Mouse (Mus musculus) liver, postnatal 0 days (tissue): Measurements from ENCODE around the gene Tdo2. TPM values are rescaled to one million over a fixed set of nuclear protein-coding genes. Genes with fewer than 3 reads are reported as not detected.

Experiments used
- ATAC-seq: fragments of 200-750 bp; cut with Nextera tagmentation; 2 replicates; pipeline ENCODE4 v1.8.0; 2017; ENCODE audit warnings: mild to moderate bottlenecking, moderate library complexity
- DNase-seq: peaks from one replicate; pipeline ENCODE4 v3.0.0-alpha.2; 2016
- H3K27ac ChIP-seq: fragments of 300-500 bp; sonication (generic); 2 replicates; pipeline ENCODE4 v1.5.1; 2014; ENCODE audit warnings: antibody characterized with exemption, moderate library complexity, mild to moderate bottlenecking, low read depth
- H3K27me3 ChIP-seq: fragments of 300-500 bp; sonication (generic); 2 replicates; pipeline ENCODE4 v1.6.1; 2014; ENCODE audit warnings: low read length, control low read depth, mixed read lengths; ENCODE audit not compliant: insufficient read depth
- H3K36me3 ChIP-seq: fragments of 300-500 bp; sonication (generic); replicated peaks from 2 replicates; pipeline ENCODE4 v1.6.1; 2014; ENCODE audit warnings: mild to moderate bottlenecking, control low read depth, low read length, moderate library complexity, mixed read lengths; ENCODE audit not compliant: insufficient read depth
- H3K4me1 ChIP-seq: fragments of 300-500 bp; sonication (generic); 2 replicates; pipeline ENCODE4 v1.6.1; 2014; ENCODE audit warnings: antibody characterized with exemption, mild to moderate bottlenecking, control low read depth; ENCODE audit not compliant: insufficient read depth
- H3K4me2 ChIP-seq: fragments of 300-500 bp; sonication (generic); 2 replicates; pipeline ENCODE4 v1.6.1; 2014; ENCODE audit warnings: low read depth, mild to moderate bottlenecking, low read length, moderate library complexity, mixed read lengths
- H3K4me3 ChIP-seq: fragments of 300-500 bp; sonication (generic); 2 replicates; pipeline ENCODE4 v1.5.1; 2014; ENCODE audit warnings: low read depth, low read length
- H3K9ac ChIP-seq: fragments of 300-500 bp; sonication (generic); replicated peaks from 2 replicates; pipeline ENCODE4 v1.6.1; 2014; ENCODE audit warnings: mild to moderate bottlenecking, moderate library complexity
- H3K9me3 ChIP-seq: fragments of 300-500 bp; sonication (generic); 2 replicates; pipeline ENCODE4 v1.6.1; 2016; ENCODE audit warnings: mild to moderate bottlenecking, control low read depth, low read length, mixed read lengths
- CTCF ChIP-seq: sonication (generic); IDR thresholded peaks from 2 replicates; pipeline ENCODE4 v1.5.1; 2016; ENCODE audit warnings: antibody characterized with exemption, low read depth
- EP300 ChIP-seq: IDR thresholded peaks from 2 replicates; pipeline ENCODE4 v1.6.1; 2016; ENCODE audit warnings: antibody characterized with exemption, low read depth, mild to moderate bottlenecking
- WGBS: fragments of 180-500 bp; shearing (Covaris S2); extraction: QIAGEN DNeasy Blood & Tissue Kit; methylation state at CpG from one replicate; pipeline ENCODE4 v1.1.7; 2014; ENCODE audit not compliant: insufficient replicate concordance; 5-methylcytosine and 5-hydroxymethylcytosine counted together
- polyA plus RNA-seq: library from polyadenylated mRNA; unstranded; fragments of >200 nt; fragmentation: Nextera tagmentation; extraction: Ambion mirVana; gene quantifications from 2 replicates; pipeline ENCODE4 v1.2.1, GENCODE M21; 2015

The Tdo2 gene
- polyA plus RNA-seq, 1 experiment from 2014 or later = 8.6 TPM

GRCm38 (mm10) chr3:81925856-81926255 lies 50.1 kb downstream of the Tdo2 start:
- no peak overlapping the region for H3K9ac ChIP-seq
- H3K4me3 ChIP-seq = no peak overlapping the region
- no peak overlapping the region for H3K4me2 ChIP-seq
- peak; percentile 20 for DNase-seq
- WGBS = 19% methylated on average over 5 of the region's 5 CpGs
- TF ChIP-seq EP300 (no peak), CTCF (no peak)
- no peaks in the 10 kb centered on the region for H3K36me3 ChIP-seq
- no peaks in the 10 kb centered on the region for H3K27me3 ChIP-seq
- ATAC-seq = 0 out of 2 replicates have a peak, but pooled peaks have one; percentile 21
- H3K9me3 ChIP-seq = no peaks in the 10 kb centered on the region
- H3K4me1 ChIP-seq = no peaks in the 10 kb centered on the region
- no peak overlapping the region for H3K27ac ChIP-seq

- Histone ChIP-seq H3K4me1 (no peaks in the 10 kb centered on the region), H3K9me3 (no peaks in the 10 kb centered on the region), H3K27ac (no peak overlapping the region), H3K4me3 (no peak overlapping the region), H3K27me3 (no peaks in the 10 kb centered on the region), H3K9ac (no peak overlapping the region), H3K36me3 (no peaks in the 10 kb centered on the region), H3K4me2 (no peak overlapping the region)
- ATAC-seq (no peak), DNase-seq (peak; percentile 21)
- WGBS = 2% methylated on average over 1 of the region's 1 CpGs
- TF ChIP-seq EP300 (no peak), CTCF (peak; percentile 73)
Observed at GRCm38 (mm10) chr3:81924931-81925330, 51.1 kb downstream of the Tdo2 start.

GRCm38 (mm10) chr3:81922910-81923309 lies 53.1 kb downstream of the Tdo2 start:
- Histone ChIP-seq H3K4me3 (no peak overlapping the region), H3K27me3 (no peaks in the 10 kb centered on the region), H3K27ac (no peak overlapping the region), H3K9ac (no peak overlapping the region), H3K36me3 (no peaks in the 10 kb centered on the region), H3K4me2 (no peak overlapping the region), H3K9me3 (no peaks in the 10 kb centered on the region), H3K4me1 (no peaks in the 10 kb centered on the region)
- TF ChIP-seq CTCF = no peak
- TF ChIP-seq EP300 = no peak
- DNase-seq (no peak), ATAC-seq (no peak)
- 21% methylated on average over 4 of the region's 4 CpGs for WGBS

GRCm38 (mm10) chr3:81919681-81920080 lies 56.3 kb downstream of the Tdo2 start:
- Histone ChIP-seq H3K4me2 (no peak overlapping the region), H3K4me3 (no peak overlapping the region), H3K36me3 (no peaks in the 10 kb centered on the region), H3K27ac (no peak overlapping the region), H3K27me3 (no peaks in the 10 kb centered on the region), H3K4me1 (no peaks in the 10 kb centered on the region), H3K9me3 (no peaks in the 10 kb centered on the region), H3K9ac (no peak overlapping the region)
- DNase-seq = no peak
- 69% methylated on average over 3 of the region's 3 CpGs for WGBS
- TF ChIP-seq EP300 = no peak
- no peak for TF ChIP-seq CTCF
- ATAC-seq = no peak

GRCm38 (mm10) chr3:81918215-81918614 lies 57.8 kb downstream of the Tdo2 start:
- TF ChIP-seq CTCF (no peak), EP300 (no peak)
- WGBS = 77% methylated on average over 8 of the region's 8 CpGs
- Histone ChIP-seq H3K9me3 (no peaks in the 10 kb centered on the region), H3K27ac (no peak overlapping the region), H3K4me2 (no peak overlapping the region), H3K9ac (no peak overlapping the region), H3K27me3 (no peaks in the 10 kb centered on the region), H3K4me1 (no peaks in the 10 kb centered on the region), H3K4me3 (no peak overlapping the region), H3K36me3 (no peaks in the 10 kb centered on the region)
- DNase-seq (no peak), ATAC-seq (no peak)

- Histone ChIP-seq H3K4me1 (no peaks in the 10 kb centered on the region), H3K9ac (no peak overlapping the region), H3K9me3 (no peaks in the 10 kb centered on the region), H3K4me3 (no peak overlapping the region), H3K27me3 (no peaks in the 10 kb centered on the region), H3K36me3 (no peaks in the 10 kb centered on the region), H3K27ac (no peak overlapping the region), H3K4me2 (no peak overlapping the region)
- no peak for DNase-seq
- 71% methylated on average over 3 of the region's 3 CpGs for WGBS
- ATAC-seq = no peak
- TF ChIP-seq CTCF = no peak
- no peak for TF ChIP-seq EP300
Observed at GRCm38 (mm10) chr3:81917354-81917935, 58.6 kb downstream of the Tdo2 start.
